Mouse (Mus musculus) embryo, embryonic 11.5 days (tissue): ENCODE results near the gene Btbd35f2.
"Not testable (repeated sequence)": the region's sequence is repeated elsewhere in the genome, so short reads cannot be mapped to it uniquely, and the experiment has no call there.

Source experiments
- DNase-seq: peaks from one replicate; pipeline ENCODE4 v3.0.0-alpha.2; 2012; ENCODE audit warnings: low read depth, low spot score

The Btbd35f2 gene

GRCm38 (mm10) chrX:32278094-32278493, at the start of gene Btbd35f2:
Btbd35f2 (plus strand) TSS chrX:32278394.
- not testable (repeated sequence) for DNase-seq
